Mouse (Mus musculus): ENCODE measurements at regions not wholly inside any gene's neighbourhood (a gene's known extent, or its start where the extent isn't known, plus 50 kb on each side); places are given as distances from the start of the nearest gene placed in this dataset.

GRCm38 (mm10) chr4:55805255-55806051 is 273.2 kb upstream of the Klf4 start:
- DNase-seq = no peak

GRCm38 (mm10) chr4:55802101-55802500 is 269.8 kb upstream of the Klf4 start:
- no peak for DNase-seq

DNA sequence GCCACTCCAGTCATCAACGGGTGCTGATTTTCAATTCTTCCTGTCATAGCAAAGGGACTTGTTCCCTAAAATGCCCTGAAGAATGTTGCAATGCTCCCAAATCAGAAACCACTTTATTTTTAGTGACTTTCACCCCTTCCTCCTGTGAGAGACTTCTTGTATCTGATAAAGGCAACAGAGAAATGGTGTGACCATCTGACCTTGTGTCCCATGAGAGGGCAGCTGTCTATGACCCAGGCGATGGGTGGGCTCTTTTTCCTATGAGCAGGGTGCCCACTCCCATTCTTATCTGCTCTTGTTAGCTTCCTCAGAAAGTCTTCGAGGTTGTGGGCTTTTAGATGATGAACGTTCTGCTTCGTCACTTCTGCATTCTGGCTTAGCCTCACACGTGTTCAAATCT is 265.8 kb upstream of the Klf4 start:
- DNase-seq = no peak

DNA sequence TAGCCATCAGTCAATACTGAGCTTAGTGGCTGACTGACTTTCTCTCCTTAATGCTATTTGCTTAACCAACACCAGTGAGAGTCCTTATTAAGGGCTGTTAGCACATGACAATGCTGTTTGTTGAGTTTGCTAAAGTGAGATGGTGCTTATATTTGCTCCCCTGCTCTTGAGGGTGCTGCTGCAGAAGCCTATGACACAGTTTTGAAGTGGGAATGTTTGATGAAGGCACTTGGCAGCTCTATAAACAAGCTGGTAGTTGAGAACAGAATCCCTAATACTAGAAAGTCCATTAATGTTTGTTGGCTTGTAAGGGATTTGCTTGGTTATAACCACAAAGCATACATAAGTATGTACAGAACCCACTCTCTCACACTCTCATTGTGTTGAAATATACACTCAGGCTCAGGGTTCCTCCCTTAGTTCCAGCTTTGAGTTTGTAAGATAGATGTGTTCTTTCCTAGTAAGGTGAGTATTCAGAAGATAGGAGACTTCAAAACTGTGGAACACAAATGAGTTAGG is 249.1 kb upstream of the Klf4 start:
- DNase-seq = no peak

- DNase-seq = no peak
These were observed 247.3 kb upstream of the Klf4 start for GRCm38 (mm10) chr4:55779581-55779980.

- no peak for DNase-seq
These were observed 243.6 kb upstream of the Klf4 start for GRCm38 (mm10) chr4:55775858-55776257.

GRCm38 (mm10) chr4:55774571-55774970 is 242.3 kb upstream of the Klf4 start:
- DNase-seq = peak in 1 of 2 experiments; percentile 38

DNA sequence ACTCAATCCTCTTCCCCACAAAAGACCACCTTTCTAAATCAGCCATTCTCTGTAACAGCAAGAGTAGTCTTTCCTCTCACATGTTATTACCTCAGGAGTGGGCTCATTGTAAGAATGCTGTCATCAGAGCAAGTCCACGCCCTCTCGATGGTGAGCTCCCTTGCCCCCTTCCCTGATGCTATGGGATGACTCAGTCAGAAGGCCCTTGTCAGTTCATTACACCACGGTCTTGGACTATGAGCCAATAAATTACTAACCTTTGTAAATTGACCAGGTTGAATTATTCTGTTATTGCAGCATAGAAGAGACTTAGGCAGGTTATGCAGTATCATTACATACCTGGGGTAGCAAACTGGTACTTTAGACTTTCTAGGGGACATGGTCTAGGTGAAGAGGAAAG is 237.4 kb upstream of the Klf4 start:
- DNase-seq = no peak

DNA sequence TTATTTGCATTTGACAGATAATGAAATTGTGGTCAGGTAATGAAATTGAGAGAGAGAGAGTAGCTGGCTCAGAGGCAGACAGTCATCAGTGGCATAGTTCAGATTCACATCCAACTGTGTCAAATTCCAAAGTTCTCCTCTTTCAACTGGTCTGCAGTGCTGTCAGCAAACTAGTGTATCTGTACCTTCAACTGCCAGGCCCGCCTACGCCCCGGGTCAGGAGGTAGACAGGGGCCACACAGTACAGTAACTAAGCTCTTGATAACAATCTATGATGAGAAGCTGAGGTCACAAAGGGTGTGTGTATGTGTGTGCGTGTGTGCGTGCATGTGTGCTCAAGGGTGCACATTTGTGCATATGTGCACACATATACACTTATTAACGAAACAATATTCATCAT is 236.1 kb upstream of the Klf4 start:
- DNase-seq = no peak

DNA sequence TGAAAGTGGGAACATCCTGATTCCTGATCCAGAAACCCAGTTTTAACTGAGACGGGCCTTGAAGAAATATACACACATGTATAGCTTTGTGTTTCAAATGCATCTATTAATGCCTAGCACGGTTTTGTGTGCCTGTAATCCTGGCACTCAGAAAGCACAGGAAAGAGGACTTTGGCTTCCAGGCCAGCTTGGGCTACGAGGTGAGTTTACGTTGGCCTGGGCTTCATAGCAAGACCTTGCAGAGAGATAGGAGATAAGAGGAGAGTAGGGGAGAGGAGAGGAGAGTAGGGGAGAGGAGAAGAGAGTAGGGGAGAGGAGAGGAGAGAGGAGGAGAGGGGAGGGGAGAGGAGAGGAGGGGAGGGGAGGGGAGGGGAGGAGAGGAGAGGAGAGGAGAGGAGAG is 234.9 kb upstream of the Klf4 start:
- no peak for DNase-seq

DNA sequence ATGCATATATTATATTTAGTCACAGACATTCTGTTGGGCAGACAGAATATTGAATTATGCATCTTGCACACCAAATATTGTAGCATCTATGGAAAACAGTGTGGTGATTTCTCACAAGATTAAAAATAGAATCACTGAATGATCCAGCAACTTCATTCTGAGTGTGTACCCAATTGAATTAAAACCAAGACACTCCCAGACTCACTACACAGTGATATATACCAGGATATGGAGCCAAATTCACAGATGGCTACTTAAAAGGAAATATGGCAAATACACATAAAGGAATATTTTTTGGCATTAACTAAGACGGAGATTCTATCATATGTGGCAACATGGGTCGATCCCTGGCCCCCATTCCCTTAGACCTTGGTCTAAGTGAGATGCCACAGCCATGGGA is 233.5 kb upstream of the Klf4 start:
- DNase-seq = no peak

DNA sequence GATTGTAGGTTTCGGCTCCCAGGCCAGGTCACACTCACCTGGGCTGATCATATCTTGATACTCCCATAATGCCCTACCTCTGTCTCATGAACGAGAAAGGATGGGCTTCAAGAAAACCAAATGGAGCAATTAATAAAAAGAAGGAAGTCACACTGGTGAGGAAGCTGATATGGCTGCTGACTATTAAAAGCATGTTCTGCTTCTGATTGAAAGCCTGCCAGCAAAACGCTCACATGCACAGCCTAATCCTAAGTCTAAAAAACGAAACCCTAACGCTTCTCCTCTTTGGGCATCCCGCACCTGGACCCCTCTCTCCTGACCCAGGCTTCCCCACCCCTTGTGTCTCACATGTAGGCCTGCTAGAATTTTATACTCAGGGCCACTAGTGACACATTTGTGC is 230.8 kb upstream of the Klf4 start:
- DNase-seq = no peak

- no peak for DNase-seq
These were observed 230.1 kb upstream of the Klf4 start for GRCm38 (mm10) chr4:55762389-55762788.

DNA sequence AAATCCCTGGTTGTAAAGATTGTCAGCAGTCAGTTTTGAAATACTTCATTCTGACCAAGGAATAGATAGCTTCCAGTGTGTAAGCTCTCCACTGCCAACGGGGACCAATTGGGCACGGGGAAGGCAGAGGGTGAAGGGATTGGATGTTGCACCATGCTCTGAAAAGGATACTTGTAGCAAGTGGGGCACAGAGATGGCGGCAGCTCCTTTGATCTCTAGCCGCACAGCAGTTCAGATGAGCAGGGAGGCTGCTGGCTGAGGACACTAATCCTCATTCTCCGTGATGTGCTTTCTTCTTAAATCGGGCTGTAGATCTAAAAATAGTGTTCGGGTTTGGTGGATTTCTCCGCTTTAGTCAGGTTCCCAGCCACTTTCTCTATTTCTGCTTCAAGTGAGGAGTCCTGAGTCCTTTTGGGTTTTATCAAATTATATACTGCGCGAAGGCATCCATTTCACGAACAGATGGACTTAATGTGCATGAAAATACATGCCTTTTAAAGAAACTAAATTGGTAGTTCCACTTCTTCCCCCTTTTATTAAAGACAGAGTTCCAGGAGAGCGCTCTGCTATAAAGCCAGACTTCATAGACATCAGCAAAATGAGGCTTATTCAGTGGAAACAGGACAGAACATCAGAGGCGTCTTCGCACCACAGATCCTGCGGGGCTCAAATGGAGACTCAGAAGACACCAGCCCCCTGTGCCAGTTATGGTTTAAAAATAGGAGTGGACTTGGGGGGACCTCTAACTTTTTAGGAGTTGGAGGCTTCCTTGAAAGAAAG is 225.1 kb upstream of the Klf4 start:
- no peak for DNase-seq

GRCm38 (mm10) chr4:55749949-55750600 is 217.8 kb upstream of the Klf4 start:
- DNase-seq = peak; percentile 10 to 53

DNA sequence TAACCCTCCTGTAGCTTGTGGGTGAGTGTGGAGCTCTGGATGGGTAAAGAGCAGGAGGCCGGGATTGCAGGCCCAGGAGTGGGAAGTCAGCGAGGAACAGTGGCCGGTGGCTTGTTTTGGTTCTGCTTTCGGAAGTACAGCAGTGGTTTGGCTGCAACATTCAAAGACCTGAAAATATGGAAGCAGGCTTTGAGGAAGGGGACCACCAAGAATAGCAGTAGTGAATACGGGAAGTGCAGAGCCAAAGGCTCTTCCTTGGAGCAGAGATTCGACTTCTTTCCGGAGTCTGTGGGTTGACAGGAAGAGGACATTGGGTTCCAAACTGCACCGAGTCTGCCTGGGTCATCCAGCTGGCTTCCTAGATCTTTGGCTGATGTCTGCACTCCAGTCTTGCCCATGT is 209.1 kb upstream of the Klf4 start:
- DNase-seq = peak; percentile 30 to 41

GRCm38 (mm10) chr4:55740062-55740461 is 207.8 kb upstream of the Klf4 start:
- peak in 1 of 2 experiments; percentile 41 for DNase-seq

- no peak for DNase-seq
These were observed 206.4 kb upstream of the Klf4 start for GRCm38 (mm10) chr4:55738714-55739113.

GRCm38 (mm10) chr4:55735453-55735852 is 203.2 kb upstream of the Klf4 start:
- no peak for DNase-seq

DNA sequence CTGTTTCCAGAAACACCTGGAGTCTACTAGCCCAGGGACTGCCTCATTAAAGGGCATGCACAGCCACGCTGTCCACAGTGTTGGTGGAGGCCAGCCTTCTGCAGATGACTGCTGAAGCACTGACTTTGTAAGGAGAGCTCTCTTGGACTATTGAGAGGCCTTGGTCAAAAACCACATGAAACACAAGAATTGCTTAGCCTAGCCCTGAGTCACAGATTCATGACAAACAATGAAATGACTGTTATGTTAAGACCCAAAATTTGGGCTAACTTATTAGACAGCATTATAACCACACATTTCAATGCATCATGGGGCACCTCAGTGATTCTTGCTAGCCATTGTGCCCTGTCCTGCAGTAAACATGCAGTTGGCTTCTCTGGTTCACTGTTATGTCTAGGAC is 202.1 kb upstream of the Klf4 start:
- DNase-seq = no peak

DNA sequence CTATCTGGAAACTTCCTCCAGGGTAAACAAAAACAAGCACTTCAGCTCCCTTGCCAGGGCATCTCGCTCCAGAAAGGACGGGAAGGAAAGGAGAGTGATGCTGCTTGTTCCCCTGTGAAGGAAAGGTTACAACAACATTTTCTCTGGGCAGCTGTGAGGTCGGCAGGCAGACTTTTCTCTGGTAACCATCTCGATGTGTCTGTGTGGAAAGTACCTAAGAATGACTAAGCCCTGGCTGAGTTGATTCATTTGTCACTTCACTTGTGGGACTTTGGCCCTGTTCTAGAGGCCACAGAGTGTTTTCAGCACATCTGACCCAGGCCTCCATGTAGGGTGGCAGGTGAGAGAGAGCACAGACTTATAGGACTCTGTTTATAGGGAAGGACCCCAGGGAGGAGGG is 201.0 kb upstream of the Klf4 start:
- DNase-seq = peak in 1 of 2 experiments; percentile 20

- peak; percentile 34 to 50 for DNase-seq
These were observed 199.7 kb upstream of the Klf4 start for GRCm38 (mm10) chr4:55732006-55732405.

GRCm38 (mm10) chr4:55730266-55730665 is 198.0 kb upstream of the Klf4 start:
- DNase-seq = peak; percentile 20 to 21

GRCm38 (mm10) chr4:55727178-55727577 is 194.9 kb upstream of the Klf4 start:
- no peak for DNase-seq

Data from lung, postnatal 4 days (tissue).